Comparison of ENCODE assay signal across 11 mouse cellular contexts in genomic region chr17:49219512-49220197, GRCm38 (mm10).
DNase-seq lines count a peak whose midpoint lies in the region; ATAC-seq and TF ChIP-seq lines count a peak whose summit lies in the region.
"Had no signal": no experiment of that assay in that cellular context is flagged by ENCODE, and none has a peak within 500 bp of the region (broad histone marks: within the 10 kb centered on the region; RNA-seq: fewer than 3 reads in every experiment).

No protein-coding gene starts in this region.

- H3K9me3 ChIP-seq in forebrain, embryonic 14.5 days (replicated peaks; ENCODE audit: control insufficient read depth, low read length), result no peaks in the 10 kb centered on the region
- H3K9me3 ChIP-seq: limb, embryonic 12.5 days had no signal

- WGBS in forebrain, embryonic 14.5 days, result 38% methylated on average over 4 of the region's 4 CpGs

- H3K27me3 ChIP-seq in forebrain, embryonic 14.5 days (replicated peaks; ENCODE audit: control insufficient read depth, insufficient read depth, low read length), result no peaks in the 10 kb centered on the region
- H3K27me3 ChIP-seq: limb, embryonic 12.5 days had no signal

- intact Hi-C loops in left cerebral cortex, postnatal 36 days (cut with DNase I), result no loop called here

- H3K36me3 ChIP-seq in forebrain, embryonic 14.5 days (ENCODE audit: control insufficient read depth, insufficient read depth, low read length), result no peaks in the 10 kb centered on the region
- H3K36me3 ChIP-seq: limb, embryonic 12.5 days had no signal

- no peak overlapping the region for H3K4me2 ChIP-seq in forebrain, embryonic 14.5 days (ENCODE audit: low read length)
- H3K4me2 ChIP-seq: limb, embryonic 12.5 days had no signal

- no peak overlapping the region for H3K4me3 ChIP-seq in forebrain, embryonic 14.5 days (ENCODE audit: low read depth, low read length)
- H3K4me3 ChIP-seq in layer of hippocampus, adult 2 months, result no peak overlapping the region
- H3K4me3 ChIP-seq: limb, embryonic 12.5 days had no signal

- no peak overlapping the region for H3K9ac ChIP-seq in forebrain, embryonic 14.5 days (ENCODE audit: low read length)
- H3K9ac ChIP-seq: limb, embryonic 12.5 days had no signal

- no peak for TF ChIP-seq CTCF in layer of hippocampus, adult 2 months (conservative IDR thresholded peaks at IDR 0.05)

- no peaks in the 10 kb centered on the region; the same call in 1 of the 2 replicates for H3K4me1 ChIP-seq in forebrain, embryonic 14.5 days (ENCODE audit: control insufficient read depth, insufficient read depth, low read length)
- H3K4me1 ChIP-seq: limb, embryonic 12.5 days had no signal

- DNase-seq in cerebellum, postnatal 36 days, result peak; percentile 52 to 55
- DNase-seq in cerebellum, adult 8-10 months, result no peak
- peak; percentile 72 for DNase-seq in forebrain, embryonic 14.5 days (ENCODE audit: low spot score)
- DNase-seq in layer of hippocampus, adult 2 months (ENCODE audit: low spot score in 2 of 2), result peak; percentile 61 to 77
- DNase-seq in left cerebral cortex, postnatal 36 days (ENCODE audit: low spot score in 2 of 2), result peak; percentile 53 to 63
- DNase-seq in thymus, postnatal 36 days, result no peak
- DNase-seq in heart, adult 9 months (ENCODE audit: low spot score in 2 of 2), result no peak
- DNase-seq: kidney, adult 11 months; lung, adult 18-20 months had no signal

- no peak overlapping the region; the same call in 1 of the 2 replicates for H3K27ac ChIP-seq in forebrain, embryonic 14.5 days (ENCODE audit: low read depth, low read length)
- peak overlapping the region; percentile 56; the same call in 1 of the 2 replicates for H3K27ac ChIP-seq in layer of hippocampus, adult 2 months
- H3K27ac ChIP-seq: limb, embryonic 12.5 days had no signal

- ATAC-seq in forebrain, embryonic 14.5 days, result peak; percentile 77
- no peak for ATAC-seq in inflammation-experienced regulatory T-cells, adult 6 months

Comparison
In these comparisons a context has a peak if more than half of its experiments do, and no peak if none do; other contexts are left out.
1. DNase-seq: peak in cerebellum, postnatal 36 days (2 of 2), forebrain, embryonic 14.5 days (single experiment), layer of hippocampus, adult 2 months (2 of 2) and left cerebral cortex, postnatal 36 days (2 of 2); none in cerebellum, adult 8-10 months (single experiment), thymus, postnatal 36 days (0 of 2) and heart, adult 9 months (0 of 2).